Mouse (Mus musculus) liver, postnatal 0 days (tissue): ENCODE data around the gene Chtop.

Experiments
- CTCF ChIP-seq: sonication (generic); IDR thresholded peaks from 2 replicates; pipeline ENCODE4 v1.5.1; 2016; ENCODE audit warnings: antibody characterized with exemption, low read depth
- EP300 ChIP-seq: IDR thresholded peaks from 2 replicates; pipeline ENCODE4 v1.6.1; 2016; ENCODE audit warnings: antibody characterized with exemption, low read depth, mild to moderate bottlenecking

GRCm38 (mm10) chr3:90450874-90451273, 58.4 kb downstream of the Chtop start:
- TF ChIP-seq CTCF (no peak), EP300 (no peak)
